Mouse (Mus musculus): ENCODE measurements around the gene Spsb3. TPM values are rescaled to one million over a fixed set of nuclear protein-coding genes. Genes with fewer than 3 reads are reported as not detected.

The Spsb3 gene
- total and polyA plus RNA-seq, 3 experiments, result 30.2 to 34.5 TPM; not detected in 1

DNA sequence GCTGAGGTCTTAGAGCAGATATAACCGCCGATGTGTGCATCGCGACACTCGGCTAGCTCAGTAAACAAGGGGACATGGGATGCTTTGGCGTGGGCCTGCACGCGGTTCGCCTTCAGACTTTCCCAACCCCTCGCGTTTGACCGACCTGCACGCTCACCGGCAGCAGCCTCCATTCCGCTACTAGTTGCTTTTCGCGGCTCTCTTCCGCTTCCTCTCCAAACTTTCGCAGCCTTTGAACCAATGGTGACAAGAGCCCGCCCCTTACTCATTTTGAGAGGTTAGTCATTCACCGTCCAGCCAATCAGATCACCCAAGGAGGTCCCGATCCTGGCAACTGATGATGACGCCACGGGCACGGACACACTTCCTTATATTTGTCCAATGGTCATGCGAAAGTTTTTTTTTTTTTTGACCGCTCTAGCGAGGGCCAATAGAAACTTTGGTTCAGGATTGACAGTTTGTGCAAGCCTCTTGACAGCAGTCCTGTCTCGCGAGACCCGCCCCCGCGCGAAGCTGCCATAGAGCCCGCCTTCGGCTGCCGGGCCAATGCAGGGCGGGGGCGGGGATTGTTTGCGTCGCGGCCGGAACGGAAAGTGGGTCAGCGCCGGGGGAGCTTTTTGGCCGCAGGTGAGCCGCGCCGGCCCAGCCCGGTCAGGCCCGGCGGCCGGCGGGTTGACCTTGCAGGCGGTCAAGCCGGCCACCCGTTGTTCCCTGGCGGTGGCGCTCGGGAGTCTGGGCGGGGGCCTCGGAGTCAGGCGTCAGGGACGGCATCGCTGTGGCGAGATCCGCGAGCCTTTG is at the start of gene Spsb3, which contains the start of gene Nubp2 (continued):
- TF ChIP-seq CTCF (IDR thresholded peaks at IDR 0.05 in 2 of 3, conservative IDR thresholded peaks at IDR 0.05 in 1 of 3; ENCODE audit: control insufficient read depth in 1 of 3, insufficient read depth in 1 of 3, low read depth in 2 of 3, low read length in 3 of 3, poor library complexity in 1 of 3, severe bottlenecking in 1 of 3) (no peak), GATA1 (IDR thresholded peaks at IDR 0.05; ENCODE audit: low read depth, low read length) (no peak), USF2 (IDR thresholded peaks at IDR 0.05; ENCODE audit: borderline replicate concordance in 1 of 2, insufficient read depth in 1 of 2, low read depth in 1 of 2, low read length in 2 of 2) (no peak), TCF12 (IDR thresholded peaks at IDR 0.05; ENCODE audit: low read depth, low read length) (peak; percentile 19; the same call in 1 of the 2 replicates)

DNA sequence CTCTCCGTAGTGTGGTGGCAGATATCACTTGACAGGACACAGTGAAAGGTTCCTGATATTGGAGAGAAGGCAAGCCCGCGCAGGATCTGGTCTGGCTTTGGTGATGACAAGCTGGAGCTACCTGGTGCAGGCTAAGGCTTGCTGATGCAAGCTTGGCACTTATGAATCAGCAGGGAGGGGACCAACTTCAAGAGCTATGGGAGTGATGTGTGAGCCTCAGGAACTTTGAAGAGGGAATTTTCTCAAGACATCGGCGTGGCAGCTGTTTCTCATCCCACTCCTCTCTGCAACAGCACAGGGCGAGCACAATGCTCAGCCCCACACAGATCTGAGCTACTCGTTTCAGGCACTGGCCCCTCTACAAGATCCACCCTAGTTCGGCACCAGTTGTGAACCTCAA is 46.6 kb upstream of the Spsb3 start, which contains the start of gene Hagh:
Hagh (plus strand) TSS at position 302 of the 400 bp plus-strand sequence.
- no peak within 1 kb of the TSS for H3K4me3 ChIP-seq (ENCODE audit: control insufficient read depth in 1 of 2, insufficient read depth in 1 of 2, low read depth in 2 of 2, low read length in 2 of 2)
- H3K9me3 ChIP-seq (replicated peaks; ENCODE audit: insufficient read depth, low read length), result no peaks in the 10 kb centered on the region
- peaks cover 6 to 28% of the 10 kb centered on the region in 2 experiments for H3K27me3 ChIP-seq (ENCODE audit: control insufficient read depth in 1 of 2, insufficient read depth in 2 of 2, low read length in 2 of 2)
- H3K27ac ChIP-seq (ENCODE audit: control insufficient read depth, low read depth, low read length), result no peak within 1 kb of the TSS
- no peaks in the 10 kb centered on the region for H3K36me3 ChIP-seq (ENCODE audit: control insufficient read depth in 1 of 2, insufficient read depth in 2 of 2, low read length in 2 of 2)
- no peak for TF ChIP-seq ELF1 (IDR thresholded peaks at IDR 0.05; ENCODE audit: low read depth, low read length)
- no peak for TF ChIP-seq CTCF (IDR thresholded peaks at IDR 0.05 in 2 of 3, conservative IDR thresholded peaks at IDR 0.05 in 1 of 3; ENCODE audit: control insufficient read depth in 1 of 3, insufficient read depth in 1 of 3, low read depth in 2 of 3, low read length in 3 of 3, poor library complexity in 1 of 3, severe bottlenecking in 1 of 3)
- no peak for DNase-seq (ENCODE audit: low read depth, low spot score)
- no peaks in the 10 kb centered on the region for H3K4me1 ChIP-seq (ENCODE audit: control insufficient read depth in 1 of 2, insufficient read depth in 2 of 2, low read length in 2 of 2)
- no peaks in the 10 kb centered on the region for H3K79me2 ChIP-seq (ENCODE audit: control insufficient read depth, insufficient read depth, low read length, poor library complexity)
- no peak within 1 kb of the TSS for H3K9ac ChIP-seq (ENCODE audit: control insufficient read depth, low read depth, low read length, poor library complexity, severe bottlenecking)

DNA sequence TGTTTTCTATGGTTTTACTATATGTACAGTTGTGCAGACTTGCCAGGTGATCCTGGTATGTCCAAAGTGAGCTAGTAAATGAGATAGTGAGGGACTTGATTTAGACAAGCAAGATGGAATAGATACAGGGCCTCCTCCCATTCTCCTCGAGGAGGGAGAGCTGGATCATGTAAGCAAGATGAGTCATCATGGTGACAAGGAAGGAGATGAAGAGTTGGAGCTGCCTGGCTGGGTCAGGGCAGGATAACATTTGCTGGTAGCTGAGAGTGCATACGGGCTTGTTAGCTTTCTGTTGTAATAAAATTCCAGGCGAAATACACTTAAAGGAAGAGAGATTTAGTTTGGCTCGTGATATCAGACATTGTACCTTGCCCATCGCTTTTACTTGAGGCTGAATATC is 46.1 kb upstream of the Spsb3 start:
- Histone ChIP-seq H3K27me3 (ENCODE audit: control insufficient read depth in 1 of 2, insufficient read depth in 2 of 2, low read length in 2 of 2) (peaks cover 6 to 23% of the 10 kb centered on the region in 2 experiments), H3K9ac (ENCODE audit: control insufficient read depth, low read depth, low read length, poor library complexity, severe bottlenecking) (no peak overlapping the region), H3K4me1 (ENCODE audit: control insufficient read depth in 1 of 2, insufficient read depth in 2 of 2, low read length in 2 of 2) (no peaks in the 10 kb centered on the region), H3K4me3 (ENCODE audit: control insufficient read depth in 1 of 2, insufficient read depth in 1 of 2, low read depth in 2 of 2, low read length in 2 of 2) (no peak overlapping the region), H3K9me3 (replicated peaks; ENCODE audit: insufficient read depth, low read length) (no peaks in the 10 kb centered on the region), H3K27ac (ENCODE audit: control insufficient read depth, low read depth, low read length) (no peak overlapping the region), H3K36me3 (ENCODE audit: control insufficient read depth in 1 of 2, insufficient read depth in 2 of 2, low read length in 2 of 2) (no peaks in the 10 kb centered on the region), H3K79me2 (ENCODE audit: control insufficient read depth, insufficient read depth, low read length, poor library complexity) (no peaks in the 10 kb centered on the region)
- TF ChIP-seq ZKSCAN1 (IDR thresholded peaks at IDR 0.05; ENCODE audit: low read depth, low read length) (no peak), MXI1 (IDR thresholded peaks at IDR 0.05; ENCODE audit: low read depth, low read length) (no peak), BHLHE40 (IDR thresholded peaks at IDR 0.05; ENCODE audit: borderline replicate concordance, low read depth, low read length) (no peak), UBTF (IDR thresholded peaks at IDR 0.05; ENCODE audit: borderline replicate concordance, insufficient read depth, low read depth, low read length) (no peak), NELFE (IDR thresholded peaks at IDR 0.05; ENCODE audit: low read depth, low read length) (no peak), MAZ (IDR thresholded peaks at IDR 0.05; ENCODE audit: low read depth, low read length) (no peak)
- DNase-seq (ENCODE audit: low read depth, low spot score), result no peak
